Mouse (Mus musculus): ENCODE data around the gene Chdh. TPM values are rescaled to one million over a fixed set of nuclear protein-coding genes. Genes with fewer than 3 reads are reported as not detected.

Chdh gene
- 0.37 and 1.0 TPM in 2 replicates for polyA plus RNA-seq (2015; fragmentation: Nextera tagmentation; extraction: Ambion mirVana)

GRCm38 (mm10) chr14:30008733-30009575 is at the start of gene Chdh, which contains the start of gene Il17rb:
Chdh (plus strand) TSS chr14:30009023.
Il17rb (minus strand) TSS chr14:30008896.
- ATAC-seq, result peak; percentile 72
- peak within 1 kb of the TSS; percentile 41 for H3K4me3 ChIP-seq (ENCODE audit: low read depth, low read length)
- peak within 1 kb of the TSS; percentile 59 for H3K9ac ChIP-seq (ENCODE audit: low read depth, low read length)
- H3K27ac ChIP-seq (ENCODE audit: low read length), result no peak within 1 kb of the TSS
- H3K36me3 ChIP-seq (ENCODE audit: control insufficient read depth, insufficient read depth, low read length), result no peaks in the 10 kb centered on the region
- H3K27me3 ChIP-seq (ENCODE audit: control insufficient read depth, insufficient read depth, low read depth, low read length), result peaks cover 5% of the 10 kb centered on the region
- peak within 1 kb of the TSS; percentile 73 for H3K4me2 ChIP-seq (ENCODE audit: low read length)
- H3K4me1 ChIP-seq (ENCODE audit: control insufficient read depth, insufficient read depth, low read length), result peaks cover 3% of the 10 kb centered on the region
- 10% methylated on average over 51 of the region's 54 CpGs for WGBS
- H3K9me3 ChIP-seq (replicated peaks; ENCODE audit: control insufficient read depth, low read length, poor library complexity, severe bottlenecking), result no peaks in the 10 kb centered on the region

- Histone ChIP-seq H3K4me1 (ENCODE audit: control insufficient read depth, insufficient read depth, low read length) (peaks cover 23% of the 10 kb centered on the region), H3K9me3 (replicated peaks; ENCODE audit: control insufficient read depth, low read length, poor library complexity, severe bottlenecking) (no peaks in the 10 kb centered on the region), H3K27ac (ENCODE audit: low read length) (peak overlapping the region; percentile 54), H3K9ac (ENCODE audit: low read depth, low read length) (peak overlapping the region; percentile 57; the same call in 1 of the 2 replicates), H3K4me2 (ENCODE audit: low read length) (peak overlapping the region; percentile 51), H3K36me3 (ENCODE audit: control insufficient read depth, insufficient read depth, low read length) (peaks cover 11% of the 10 kb centered on the region), H3K27me3 (ENCODE audit: control insufficient read depth, insufficient read depth, low read depth, low read length) (no peaks in the 10 kb centered on the region), H3K4me3 (ENCODE audit: low read depth, low read length) (peak overlapping the region; percentile 68)
- ATAC-seq, result peak; percentile 15; the same call in 1 of the 2 replicates
- 63% methylated on average over 7 of the region's 7 CpGs for WGBS
Observed at GRCm38 (mm10) chr14:29967611-29968010, 41.2 kb upstream of the Chdh start.

- peaks cover 23% of the 10 kb centered on the region for H3K4me1 ChIP-seq (ENCODE audit: control insufficient read depth, insufficient read depth, low read length)
- no peaks in the 10 kb centered on the region for H3K9me3 ChIP-seq (replicated peaks; ENCODE audit: control insufficient read depth, low read length, poor library complexity, severe bottlenecking)
- H3K4me2 ChIP-seq (ENCODE audit: low read length), result peak within 1 kb of the TSS; percentile 68
- H3K9ac ChIP-seq (ENCODE audit: low read depth, low read length), result peak within 1 kb of the TSS; percentile 86
- H3K27me3 ChIP-seq (ENCODE audit: control insufficient read depth, insufficient read depth, low read depth, low read length), result no peaks in the 10 kb centered on the region
- H3K36me3 ChIP-seq (ENCODE audit: control insufficient read depth, insufficient read depth, low read length), result peaks cover 18% of the 10 kb centered on the region
- H3K4me3 ChIP-seq (ENCODE audit: low read depth, low read length), result peak within 1 kb of the TSS; percentile 68
- peak within 1 kb of the TSS; percentile 85 for H3K27ac ChIP-seq (ENCODE audit: low read length)
- peak; percentile 100 for ATAC-seq
- WGBS, result under 1% methylated on average over 49 of the region's 49 CpGs
Observed at GRCm38 (mm10) chr14:29968075-29968821, 40.6 kb upstream of the Chdh start, which contains the start of gene Selenok. Selenok (plus strand) TSS chr14:29968308.

DNA sequence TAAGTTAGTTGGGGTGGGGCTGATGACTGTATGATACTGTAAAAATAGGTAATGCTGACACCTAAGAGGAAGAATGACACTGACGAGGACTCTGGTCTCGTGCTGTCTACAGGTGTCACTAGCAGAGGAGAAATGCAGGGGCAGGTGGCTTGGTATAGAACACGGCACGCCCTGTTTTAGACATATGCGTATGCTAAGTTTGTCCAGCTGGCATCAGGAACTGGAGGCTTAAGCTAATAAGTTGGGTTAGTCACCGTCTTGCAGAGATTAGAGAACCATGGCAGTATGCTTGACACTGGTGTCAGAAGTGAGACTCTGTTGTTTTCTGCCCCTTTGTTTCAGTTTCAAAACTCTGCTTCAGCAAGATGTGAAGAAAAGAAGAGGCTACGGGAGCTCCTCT is 37.4 kb upstream of the Chdh start:
- no peak overlapping the region for H3K4me3 ChIP-seq (ENCODE audit: low read depth, low read length)
- H3K4me1 ChIP-seq (ENCODE audit: control insufficient read depth, insufficient read depth, low read length), result peaks cover 23% of the 10 kb centered on the region
- H3K27ac ChIP-seq (ENCODE audit: low read length), result no peak overlapping the region
- H3K36me3 ChIP-seq (ENCODE audit: control insufficient read depth, insufficient read depth, low read length), result peaks cover 32% of the 10 kb centered on the region
- no peaks in the 10 kb centered on the region for H3K27me3 ChIP-seq (ENCODE audit: control insufficient read depth, insufficient read depth, low read depth, low read length)
- ATAC-seq, result no peak
- H3K4me2 ChIP-seq (ENCODE audit: low read length), result no peak overlapping the region
- H3K9me3 ChIP-seq (replicated peaks; ENCODE audit: control insufficient read depth, low read length, poor library complexity, severe bottlenecking), result no peaks in the 10 kb centered on the region
- 97% methylated on average over 7 of the region's 7 CpGs for WGBS
- H3K9ac ChIP-seq (ENCODE audit: low read depth, low read length), result no peak overlapping the region

DNA sequence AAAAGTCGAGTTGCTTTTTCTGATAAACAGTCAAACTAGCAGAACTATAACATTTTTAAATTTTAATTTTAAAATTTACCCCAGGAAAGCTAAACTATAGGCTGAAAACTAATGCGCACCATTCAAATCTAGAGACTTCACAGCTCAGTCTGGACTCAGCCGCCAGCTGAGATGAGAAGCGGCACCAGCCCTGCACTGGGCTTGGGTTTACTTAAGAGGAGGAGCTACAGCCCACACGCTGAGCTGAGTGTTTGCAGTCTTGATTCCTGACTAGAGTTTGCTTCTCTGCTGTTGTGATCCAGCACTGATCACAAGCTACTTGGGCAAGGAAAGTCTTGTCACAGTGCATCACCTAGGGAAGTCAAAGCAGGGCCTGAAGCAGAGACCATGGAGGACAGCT is 36.8 kb upstream of the Chdh start:
- ATAC-seq, result no peak
- Histone ChIP-seq H3K27ac (ENCODE audit: low read length) (no peak overlapping the region), H3K4me2 (ENCODE audit: low read length) (no peak overlapping the region), H3K9me3 (replicated peaks; ENCODE audit: control insufficient read depth, low read length, poor library complexity, severe bottlenecking) (no peaks in the 10 kb centered on the region), H3K27me3 (ENCODE audit: control insufficient read depth, insufficient read depth, low read depth, low read length) (no peaks in the 10 kb centered on the region), H3K9ac (ENCODE audit: low read depth, low read length) (no peak overlapping the region), H3K36me3 (ENCODE audit: control insufficient read depth, insufficient read depth, low read length) (peaks cover 34% of the 10 kb centered on the region), H3K4me1 (ENCODE audit: control insufficient read depth, insufficient read depth, low read length) (peaks cover 23% of the 10 kb centered on the region), H3K4me3 (ENCODE audit: low read depth, low read length) (no peak overlapping the region)
- 93% methylated on average over 5 of the region's 5 CpGs for WGBS

GRCm38 (mm10) chr14:29976927-29977326 is 31.9 kb upstream of the Chdh start:
- Histone ChIP-seq H3K36me3 (ENCODE audit: control insufficient read depth, insufficient read depth, low read length) (peaks cover 45% of the 10 kb centered on the region), H3K9me3 (replicated peaks; ENCODE audit: control insufficient read depth, low read length, poor library complexity, severe bottlenecking) (no peaks in the 10 kb centered on the region), H3K9ac (ENCODE audit: low read depth, low read length) (no peak overlapping the region), H3K4me3 (ENCODE audit: low read depth, low read length) (no peak overlapping the region), H3K4me2 (ENCODE audit: low read length) (no peak overlapping the region), H3K4me1 (ENCODE audit: control insufficient read depth, insufficient read depth, low read length) (peaks cover 10% of the 10 kb centered on the region), H3K27me3 (ENCODE audit: control insufficient read depth, insufficient read depth, low read depth, low read length) (no peaks in the 10 kb centered on the region), H3K27ac (ENCODE audit: low read length) (no peak overlapping the region)
- no peak for ATAC-seq
- 96% methylated on average over 6 of the region's 6 CpGs for WGBS

DNA sequence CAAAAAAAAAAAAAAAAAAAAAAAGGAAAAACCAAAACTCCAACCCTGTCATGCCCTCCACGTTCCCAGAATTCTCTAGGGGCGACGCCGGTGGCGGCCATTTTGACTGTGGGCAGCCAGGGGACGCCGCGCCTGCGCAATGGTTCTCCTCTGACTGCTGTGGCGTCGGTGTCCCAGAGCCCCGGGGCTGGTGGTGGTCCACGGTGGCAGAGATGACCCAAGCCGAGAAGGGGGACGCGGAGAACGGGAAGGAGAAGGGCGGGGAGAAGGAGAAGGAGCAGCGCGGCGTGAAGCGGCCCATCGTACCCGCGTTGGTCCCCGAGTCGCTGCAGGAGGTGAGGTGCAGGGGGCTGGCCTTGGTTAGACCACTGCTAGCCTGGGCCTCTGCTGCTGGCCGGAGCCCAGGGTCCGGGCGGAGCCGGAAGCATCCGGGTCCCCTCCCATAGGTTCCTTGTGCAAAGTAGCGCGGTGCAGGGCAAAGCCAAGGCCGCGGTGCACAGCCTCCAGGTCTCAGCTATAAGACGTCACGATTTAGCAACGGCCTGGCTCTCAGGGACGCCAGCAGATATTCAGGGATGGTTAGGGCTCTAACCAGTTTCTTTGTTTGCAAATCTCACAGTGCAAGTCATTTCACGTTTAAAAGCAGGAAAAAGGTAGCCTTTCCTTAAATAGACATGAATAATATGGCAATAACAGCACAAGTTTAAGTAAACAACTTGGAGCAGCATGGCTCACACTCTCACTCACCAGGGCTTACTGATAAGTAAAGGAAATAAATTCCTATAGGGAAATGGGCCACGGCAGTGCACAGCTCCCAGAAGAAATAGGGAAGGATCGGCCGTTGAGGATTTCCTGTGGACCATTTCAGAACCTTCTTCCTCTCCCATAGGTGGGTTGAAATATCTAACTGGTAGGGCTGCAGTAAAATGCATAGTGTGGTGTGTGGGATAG is 30.3 kb upstream of the Chdh start, which contains the start of gene Actr8:
TSS of gene Actr8 (plus strand) at position 84 of the 951 bp plus-strand sequence.
- peaks cover 49% of the 10 kb centered on the region for H3K36me3 ChIP-seq (ENCODE audit: control insufficient read depth, insufficient read depth, low read length)
- no peaks in the 10 kb centered on the region for H3K27me3 ChIP-seq (ENCODE audit: control insufficient read depth, insufficient read depth, low read depth, low read length)
- no peaks in the 10 kb centered on the region for H3K9me3 ChIP-seq (replicated peaks; ENCODE audit: control insufficient read depth, low read length, poor library complexity, severe bottlenecking)
- peak within 1 kb of the TSS; percentile 91 for H3K27ac ChIP-seq (ENCODE audit: low read length)
- WGBS, result 3% methylated on average over 44 of the region's 44 CpGs
- peak; percentile 95 for ATAC-seq
- peak within 1 kb of the TSS; percentile 94 for H3K9ac ChIP-seq (ENCODE audit: low read depth, low read length)
- H3K4me1 ChIP-seq (ENCODE audit: control insufficient read depth, insufficient read depth, low read length), result peaks cover 10% of the 10 kb centered on the region
- H3K4me2 ChIP-seq (ENCODE audit: low read length), result peak within 1 kb of the TSS; percentile 82
- H3K4me3 ChIP-seq (ENCODE audit: low read depth, low read length), result peak within 1 kb of the TSS; percentile 100

DNA sequence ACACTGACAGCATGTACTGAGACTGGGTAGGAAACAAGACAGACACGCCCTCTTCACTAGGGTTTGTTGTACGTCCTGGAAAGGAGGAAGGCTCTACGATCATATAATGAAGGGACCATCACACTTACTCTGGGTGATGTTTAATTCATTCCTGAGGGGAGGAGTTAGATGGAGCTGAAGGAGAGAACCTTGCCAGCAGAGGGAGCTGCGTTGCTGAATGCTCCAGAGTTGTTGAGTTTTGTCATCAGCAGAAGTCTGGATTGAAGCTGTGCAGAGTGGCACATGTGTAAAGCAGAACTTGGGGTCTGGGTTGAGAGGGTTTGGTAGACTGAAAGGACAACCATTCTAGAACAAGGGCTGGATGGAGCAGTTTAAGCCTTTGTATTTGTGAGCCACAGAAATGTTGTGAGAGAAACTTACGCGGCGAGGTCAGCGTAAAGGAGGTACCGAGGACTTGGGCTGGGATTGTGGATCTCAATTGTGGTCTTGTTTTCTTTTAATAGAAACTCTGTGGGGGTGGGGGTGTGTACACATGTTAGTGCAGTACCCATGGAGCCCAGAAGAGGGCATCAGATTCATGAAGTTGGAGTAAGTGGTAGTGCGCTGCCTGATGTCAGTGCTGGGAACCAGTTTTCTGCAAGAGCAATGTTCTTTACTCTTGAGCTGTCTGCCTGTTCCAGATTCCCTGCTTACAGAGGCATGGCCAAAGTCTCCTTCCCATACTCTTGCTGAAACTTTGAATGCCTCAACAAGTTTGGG is 28.2 kb upstream of the Chdh start:
- H3K4me3 ChIP-seq (ENCODE audit: low read depth, low read length), result no peak overlapping the region
- no peaks in the 10 kb centered on the region for H3K9me3 ChIP-seq (replicated peaks; ENCODE audit: control insufficient read depth, low read length, poor library complexity, severe bottlenecking)
- no peak overlapping the region for H3K4me2 ChIP-seq (ENCODE audit: low read length)
- H3K4me1 ChIP-seq (ENCODE audit: control insufficient read depth, insufficient read depth, low read length), result peaks cover 10% of the 10 kb centered on the region
- no peak overlapping the region for H3K27ac ChIP-seq (ENCODE audit: low read length)
- WGBS, result 96% methylated on average over 10 of the region's 10 CpGs
- no peak for ATAC-seq
- peaks cover 61% of the 10 kb centered on the region for H3K36me3 ChIP-seq (ENCODE audit: control insufficient read depth, insufficient read depth, low read length)
- no peaks in the 10 kb centered on the region for H3K27me3 ChIP-seq (ENCODE audit: control insufficient read depth, insufficient read depth, low read depth, low read length)
- H3K9ac ChIP-seq (ENCODE audit: low read depth, low read length), result no peak overlapping the region
